Mouse (Mus musculus): Measurements from ENCODE around the gene Srbd1.

Gene Srbd1

DNA sequence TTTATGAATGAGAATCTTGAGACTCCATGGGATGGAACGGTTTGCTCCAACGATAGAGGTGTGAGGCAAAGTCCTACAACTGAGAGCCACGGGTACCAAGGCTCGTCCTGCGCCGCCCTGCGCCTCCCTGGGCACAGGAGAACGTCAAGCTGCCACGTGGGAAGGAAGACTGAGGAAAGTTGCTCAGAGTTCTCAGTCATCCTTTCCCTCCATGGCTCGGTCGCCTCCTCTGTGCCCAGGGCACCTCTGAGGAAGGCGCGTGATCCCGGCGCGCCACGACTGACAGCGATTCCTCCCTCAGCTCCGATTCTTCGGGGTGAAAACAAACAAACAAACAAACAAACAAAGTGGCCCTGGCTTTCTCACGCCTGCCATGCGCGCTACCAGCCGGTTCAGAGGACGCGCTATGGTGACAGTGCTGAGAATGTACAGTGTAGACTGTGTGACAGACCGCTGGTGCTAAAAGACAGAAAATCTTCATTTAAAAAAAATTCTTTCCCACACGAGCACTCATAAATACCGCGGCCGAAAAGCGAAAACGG lies 367 bp downstream of the Srbd1 start:
- DNase-seq (ENCODE audit: extremely low spot score, low spot score): no peak

DNA sequence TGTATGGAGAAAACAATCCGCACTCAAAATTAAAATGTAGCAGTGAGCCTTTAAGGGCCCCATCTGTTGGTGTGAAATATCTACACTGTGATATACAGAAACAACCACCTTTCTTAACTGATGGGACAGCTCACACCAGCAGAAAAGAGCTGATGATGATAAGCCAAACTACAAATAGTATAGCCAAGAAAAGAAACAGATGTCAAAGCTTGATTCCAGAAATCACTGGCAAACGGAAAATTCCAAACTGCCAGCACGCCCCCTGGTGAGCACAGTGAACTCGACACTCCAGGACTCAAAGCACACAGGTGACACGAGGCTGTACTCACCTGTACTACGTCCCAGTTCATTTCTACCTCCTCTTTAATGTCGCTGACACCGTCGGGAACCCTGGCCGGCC lies 9.1 kb downstream of the Srbd1 start:
- no peak for DNase-seq (ENCODE audit: extremely low spot score, low spot score)

DNA sequence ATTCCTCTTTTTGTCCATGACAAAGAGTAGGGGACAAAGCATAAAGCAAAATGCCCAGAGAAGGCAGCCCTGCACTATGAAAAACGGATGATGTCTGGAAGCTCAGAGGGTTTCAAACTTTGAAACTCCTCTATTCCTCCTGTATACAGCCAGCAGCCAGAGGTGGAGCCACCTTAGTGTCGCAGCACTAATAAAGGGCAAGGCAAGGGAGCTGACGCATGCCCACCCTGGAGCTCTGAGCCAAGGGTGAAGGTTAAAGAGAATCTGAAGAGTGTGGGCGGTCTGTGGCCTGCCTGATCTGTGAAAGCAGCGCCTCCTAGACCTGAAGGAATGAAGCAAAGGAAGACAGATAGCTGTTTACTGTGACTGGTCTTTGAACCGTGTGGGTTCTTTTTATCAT lies 10.5 kb downstream of the Srbd1 start:
- no peak for DNase-seq (ENCODE audit: extremely low spot score, low spot score)

DNA sequence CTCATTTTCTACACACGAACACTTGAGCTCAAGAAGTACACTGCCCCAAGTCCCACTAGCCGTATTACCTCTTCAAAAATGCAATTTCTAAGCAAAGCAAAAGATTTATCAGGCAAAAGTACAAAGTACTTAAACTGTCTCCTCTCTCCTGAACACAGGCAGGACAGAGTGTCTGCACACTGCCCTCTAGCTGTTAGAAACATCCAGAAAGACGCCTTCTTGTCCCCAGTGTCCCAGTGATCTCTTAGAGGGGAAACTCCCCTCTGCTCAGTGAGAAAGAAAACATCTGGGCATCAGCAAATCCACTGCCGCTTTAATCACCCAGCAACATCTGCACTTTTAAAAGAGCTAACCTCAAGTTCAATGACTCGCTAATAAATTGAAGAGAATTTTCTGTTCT lies 12.4 kb downstream of the Srbd1 start:
- DNase-seq (ENCODE audit: extremely low spot score, low spot score): no peak

DNA sequence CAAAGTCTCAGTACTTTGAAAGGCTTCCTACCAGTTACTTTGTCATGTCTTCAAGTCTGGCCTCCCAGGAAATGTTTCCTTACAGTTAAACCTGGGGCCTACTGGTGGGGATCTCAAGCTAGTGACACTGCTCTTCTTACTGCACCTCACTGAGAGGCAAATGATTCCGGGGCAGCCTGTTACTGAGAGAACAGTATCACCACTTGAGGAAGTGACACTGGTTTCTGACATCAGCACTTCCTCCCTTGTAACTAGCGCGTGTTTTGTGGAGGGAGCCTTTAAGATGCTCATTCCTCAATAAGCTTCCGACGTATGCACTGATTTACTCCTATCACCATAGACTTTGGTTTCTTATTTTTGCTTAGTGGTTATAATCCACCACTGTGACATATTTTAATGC lies 16.8 kb downstream of the Srbd1 start:
- no peak for DNase-seq (ENCODE audit: extremely low spot score, low spot score)

DNA sequence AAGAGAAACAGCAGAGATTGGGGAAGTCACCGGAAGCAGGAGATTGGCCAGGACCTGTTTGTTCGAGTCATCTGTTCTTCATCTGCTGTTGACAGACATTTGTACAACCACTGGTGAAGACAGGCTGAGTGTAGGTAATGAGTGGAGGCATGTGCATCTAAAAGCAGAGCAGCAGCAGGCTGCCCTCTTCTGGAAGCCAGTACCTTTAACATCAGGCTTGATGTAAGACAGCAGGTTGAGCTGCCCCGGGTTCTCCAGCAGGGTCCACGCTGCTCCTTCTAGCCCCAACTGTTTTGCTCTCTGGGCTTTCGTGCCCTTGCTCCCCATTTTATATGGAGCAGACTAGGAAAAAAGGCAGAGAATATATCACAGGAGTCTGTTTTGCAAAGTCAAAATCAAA lies 19.1 kb downstream of the Srbd1 start:
- no peak for DNase-seq (ENCODE audit: extremely low spot score, low spot score)

DNA sequence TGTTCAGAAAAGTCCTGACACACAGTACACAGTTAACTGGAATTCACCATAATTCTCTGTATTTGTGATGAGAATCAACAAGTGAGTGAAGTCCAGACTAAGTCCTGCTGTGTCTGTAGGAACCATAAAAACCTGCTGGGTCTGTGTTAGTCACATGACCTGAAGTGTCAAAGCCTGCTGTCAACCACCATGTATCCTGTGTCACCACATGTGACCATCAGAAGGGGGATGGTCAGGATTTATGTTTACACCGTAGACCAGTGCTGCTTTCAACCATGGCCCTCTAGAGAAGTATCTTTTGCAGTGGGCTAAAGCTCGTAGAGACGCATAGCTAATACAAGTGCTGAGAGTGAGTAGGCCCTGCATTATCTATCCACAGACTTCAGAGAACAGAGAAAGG lies 21.8 kb downstream of the Srbd1 start:
- DNase-seq (ENCODE audit: extremely low spot score, low spot score): no peak

DNA sequence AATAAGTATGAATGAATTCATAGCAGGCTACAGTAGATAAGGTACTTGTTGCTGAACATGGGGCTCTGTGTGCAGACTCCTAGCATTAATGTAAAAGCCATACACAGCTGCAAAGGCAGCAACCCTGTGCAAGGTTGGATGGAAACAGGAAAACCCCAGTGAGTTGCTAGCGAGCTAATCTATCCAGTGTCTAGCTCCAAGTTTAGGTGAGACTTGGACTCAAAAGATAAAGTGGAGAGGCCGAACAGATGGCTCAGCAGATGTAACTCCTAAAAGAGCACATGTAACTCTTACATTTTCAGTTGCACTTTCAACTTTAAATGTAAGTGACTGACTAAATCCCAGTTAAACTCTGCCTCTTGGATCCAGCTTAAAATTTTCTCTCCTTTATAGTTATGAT lies 48.1 kb downstream of the Srbd1 start:
- DNase-seq (ENCODE audit: extremely low spot score, low spot score): no peak

DNA sequence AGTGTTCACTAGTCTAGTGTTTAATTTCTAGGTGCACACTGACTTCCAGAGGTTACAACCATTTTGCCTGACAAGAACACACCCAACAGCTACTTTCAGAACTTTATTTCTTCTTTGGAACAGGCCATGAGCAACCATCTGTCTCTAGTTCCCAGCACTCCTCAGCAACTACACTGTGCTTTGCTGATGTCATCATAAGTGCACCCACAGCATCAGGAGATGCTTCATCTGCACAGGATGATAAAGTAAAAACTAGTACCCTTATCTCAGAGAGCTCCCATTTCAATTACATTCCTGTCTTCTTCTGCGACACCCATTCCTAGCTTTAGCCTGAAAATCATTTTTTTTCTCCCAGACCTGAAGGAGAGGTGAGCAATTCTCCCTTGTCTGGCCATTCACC lies 51.9 kb downstream of the Srbd1 start:
- DNase-seq (ENCODE audit: extremely low spot score, low spot score): no peak

DNA sequence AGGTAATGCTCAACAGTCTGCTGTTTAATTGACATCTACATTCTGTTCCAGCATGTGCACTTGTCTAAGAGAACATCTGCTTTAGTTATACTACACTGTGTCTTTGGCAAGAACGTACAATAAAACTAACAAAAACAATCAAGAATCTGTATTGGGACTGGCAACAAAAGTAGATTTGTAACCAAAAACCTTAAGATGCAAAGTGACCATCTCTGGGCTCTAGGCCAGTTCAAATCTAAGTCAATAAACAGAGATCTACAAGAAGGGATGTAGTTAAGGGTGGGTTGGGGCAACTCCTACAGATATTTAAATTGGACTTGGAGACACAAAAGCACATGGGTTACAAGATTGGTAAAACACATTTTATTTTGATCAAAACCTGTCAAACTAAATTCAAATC lies 53.3 kb downstream of the Srbd1 start:
- DNase-seq (ENCODE audit: extremely low spot score, low spot score): no peak

DNA sequence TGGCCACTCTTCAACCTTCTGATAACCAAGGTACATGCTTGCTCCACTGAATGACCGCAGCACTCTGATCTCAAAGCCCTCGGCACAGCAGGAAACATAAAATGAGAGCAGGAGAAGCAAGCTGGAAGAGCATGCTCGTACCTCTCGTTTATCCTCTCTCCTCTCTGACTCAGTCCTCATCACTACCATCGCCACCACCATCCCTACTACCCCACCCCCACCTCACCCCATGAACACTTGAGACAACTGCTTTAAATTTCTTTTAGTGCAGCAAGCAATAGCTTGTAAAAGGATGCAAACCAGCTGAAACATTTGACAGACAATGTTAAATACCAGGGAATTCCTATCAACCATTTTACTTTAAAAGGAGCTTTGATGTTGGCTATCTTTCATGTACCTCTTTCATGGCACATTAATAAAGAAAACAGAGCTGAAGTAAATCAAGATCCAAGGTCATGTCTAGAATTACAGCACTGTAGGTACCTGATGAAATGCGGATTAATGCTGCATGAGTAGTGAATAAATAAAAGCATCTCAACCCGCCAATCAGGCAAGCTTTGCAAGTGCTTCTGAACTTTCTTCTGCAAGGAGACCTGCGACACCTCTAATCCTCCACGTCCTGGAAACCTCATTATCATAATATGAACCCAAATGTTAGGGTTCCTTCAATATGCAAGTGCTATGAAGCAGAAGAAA lies 54.9 kb downstream of the Srbd1 start:
- no peak for DNase-seq (ENCODE audit: extremely low spot score, low spot score)

DNA sequence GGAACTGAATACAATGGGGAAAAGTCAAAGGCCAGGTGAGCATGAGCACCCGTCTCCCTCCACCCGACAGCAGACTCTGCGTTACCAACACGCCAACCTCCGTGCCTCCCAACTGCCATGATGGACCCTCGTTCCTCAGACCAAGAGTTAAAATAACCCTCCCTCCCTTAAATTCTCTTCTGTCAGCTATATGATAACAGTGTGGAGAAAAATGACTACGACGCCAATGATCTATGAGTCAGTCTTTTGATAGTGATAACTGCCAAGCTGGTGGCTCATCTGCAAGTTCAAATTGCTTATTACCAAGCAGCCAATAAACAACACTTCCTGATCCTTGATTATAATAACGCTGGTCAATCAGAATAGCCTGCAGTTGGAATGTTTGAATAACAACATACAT lies 57.1 kb downstream of the Srbd1 start:
- no peak for DNase-seq (ENCODE audit: extremely low spot score, low spot score)

DNA sequence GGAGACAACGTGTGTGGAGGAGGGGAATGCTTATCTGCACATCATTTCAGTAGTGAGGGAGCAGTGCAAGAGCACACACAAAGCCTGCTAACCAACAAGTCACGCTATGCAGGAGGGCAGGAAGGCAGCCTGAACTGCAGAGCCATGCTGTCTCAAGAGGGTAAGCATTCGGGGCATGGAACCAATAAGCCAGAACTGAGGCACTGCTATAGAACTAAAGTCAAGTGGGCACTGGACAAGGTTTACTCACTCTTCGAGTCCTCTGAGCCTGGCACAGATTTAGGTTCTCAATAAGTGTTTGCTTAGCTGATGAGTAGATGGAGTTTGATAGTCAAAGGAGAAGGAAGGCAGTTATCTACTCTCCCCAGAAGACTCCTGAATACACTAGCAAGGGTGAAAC lies 58.8 kb downstream of the Srbd1 start:
- DNase-seq (ENCODE audit: extremely low spot score, low spot score): no peak

DNA sequence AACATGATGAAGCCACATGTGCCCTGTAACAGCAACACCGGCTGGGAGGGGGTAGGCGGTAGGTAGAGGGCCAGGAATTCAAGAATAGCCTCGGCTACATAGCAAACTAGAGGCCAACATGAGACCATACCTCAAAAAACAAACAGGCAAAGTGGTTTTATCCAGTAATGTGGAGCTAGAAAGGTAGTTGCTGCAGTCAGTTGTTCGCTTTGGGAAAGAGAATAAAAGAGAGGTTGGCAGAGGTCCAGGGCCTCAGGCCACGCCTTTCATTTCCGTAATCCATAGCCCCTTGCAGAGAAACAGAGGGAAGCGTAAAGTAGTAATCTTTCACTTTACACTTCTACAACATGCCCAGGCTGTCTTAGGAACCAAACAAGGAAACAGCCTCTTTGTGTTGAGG lies 61.8 kb downstream of the Srbd1 start:
- DNase-seq (ENCODE audit: extremely low spot score, low spot score): no peak

DNA sequence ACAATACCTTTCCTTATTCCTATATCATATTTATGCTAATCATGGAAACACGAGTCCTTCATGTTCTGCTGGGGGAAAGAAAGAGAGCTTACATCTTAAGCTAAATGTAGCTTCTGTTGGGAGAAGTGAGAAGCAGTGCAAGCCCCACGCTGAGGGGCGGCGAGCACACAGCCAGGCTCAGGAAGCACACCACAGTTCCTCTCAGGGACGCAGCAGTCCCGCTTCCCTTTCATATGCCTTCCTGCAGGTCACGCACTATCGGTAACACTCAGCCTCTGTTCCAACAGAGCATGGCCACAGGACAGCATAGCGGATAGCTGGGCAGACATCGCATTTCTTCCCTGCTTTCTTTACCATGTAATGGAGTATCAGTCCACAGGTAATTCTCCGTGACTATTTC lies 66.9 kb downstream of the Srbd1 start:
- no peak for DNase-seq (ENCODE audit: extremely low spot score, low spot score)

DNA sequence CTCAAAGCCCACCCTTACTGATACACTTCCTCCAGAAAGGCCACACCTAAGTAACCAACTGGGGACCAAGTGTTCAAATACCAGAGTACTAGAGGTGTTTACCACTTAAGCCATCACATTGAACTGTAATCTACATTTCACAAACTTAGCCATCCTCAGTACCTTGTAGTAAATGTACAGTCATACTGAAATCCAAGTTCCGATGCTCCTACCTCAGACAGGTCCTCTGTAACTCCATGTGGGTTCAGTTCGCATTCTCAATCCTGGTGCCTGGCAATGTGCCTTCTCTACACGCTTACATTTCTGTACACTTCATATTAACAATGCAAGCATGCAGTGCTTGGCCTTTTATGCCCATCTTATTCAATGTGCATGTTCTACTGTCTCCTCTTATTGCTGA lies 77.5 kb downstream of the Srbd1 start:
- no peak for DNase-seq (ENCODE audit: extremely low spot score, low spot score)

DNA sequence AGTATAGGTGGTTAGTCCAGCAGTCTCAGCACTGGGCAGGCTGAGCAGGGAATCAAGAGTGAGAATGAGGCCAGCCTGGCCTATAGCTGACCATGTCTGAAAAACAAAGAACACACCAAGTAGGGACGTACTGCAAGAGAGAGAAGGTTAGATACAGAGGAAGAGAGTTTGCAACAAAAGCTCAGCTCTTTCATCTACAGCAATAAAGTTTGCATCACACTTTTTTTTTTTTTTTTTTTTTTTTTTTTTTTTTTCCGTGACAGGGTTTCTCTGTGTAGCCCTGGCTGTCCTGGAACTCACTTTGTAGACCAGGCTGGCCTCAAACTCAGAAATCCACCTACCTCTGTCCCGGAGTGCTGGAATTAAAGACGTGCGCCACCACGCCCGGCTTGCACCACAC lies 79.1 kb downstream of the Srbd1 start:
- no peak for DNase-seq (ENCODE audit: extremely low spot score, low spot score)

DNA sequence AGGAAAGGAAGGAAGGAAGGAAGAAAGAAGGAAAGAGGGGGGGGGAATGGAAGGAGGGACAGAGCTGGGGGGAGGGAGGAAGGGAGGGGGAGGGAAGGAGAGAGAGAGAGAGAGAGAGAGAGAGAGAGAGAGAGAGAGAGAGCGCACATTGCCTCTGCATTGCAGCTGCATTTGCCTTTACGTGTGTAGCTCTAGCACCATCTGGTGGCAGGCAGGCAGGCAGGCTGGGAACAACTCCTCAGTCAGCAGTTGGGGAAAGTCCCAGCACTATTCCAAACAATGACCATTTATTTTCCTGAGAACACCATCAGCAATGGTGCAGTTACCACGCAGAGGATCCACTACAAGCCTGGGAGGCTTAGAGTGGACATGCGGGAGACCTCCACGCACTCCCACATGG lies 81.5 kb downstream of the Srbd1 start:
- DNase-seq (ENCODE audit: extremely low spot score, low spot score): peak; percentile 70

DNA sequence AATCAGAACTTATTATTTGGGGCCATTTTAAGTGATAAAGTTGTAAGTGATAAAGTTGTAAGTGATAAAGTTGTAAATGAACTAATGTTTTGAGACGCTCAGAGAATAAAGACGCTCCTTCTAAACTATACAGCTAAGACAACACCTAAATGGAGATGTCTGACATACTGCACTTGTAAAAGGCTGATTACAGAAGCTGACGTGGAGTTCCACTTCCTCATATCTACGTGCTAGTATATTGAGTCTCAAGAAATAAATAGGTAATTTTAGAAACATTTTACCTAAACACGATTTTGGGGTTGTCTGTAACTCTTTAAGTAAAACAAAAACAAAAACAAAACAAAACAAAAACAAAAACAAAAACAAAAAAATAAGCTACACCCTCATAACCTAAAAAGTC lies 84.1 kb downstream of the Srbd1 start:
- DNase-seq (ENCODE audit: extremely low spot score, low spot score): no peak

DNA sequence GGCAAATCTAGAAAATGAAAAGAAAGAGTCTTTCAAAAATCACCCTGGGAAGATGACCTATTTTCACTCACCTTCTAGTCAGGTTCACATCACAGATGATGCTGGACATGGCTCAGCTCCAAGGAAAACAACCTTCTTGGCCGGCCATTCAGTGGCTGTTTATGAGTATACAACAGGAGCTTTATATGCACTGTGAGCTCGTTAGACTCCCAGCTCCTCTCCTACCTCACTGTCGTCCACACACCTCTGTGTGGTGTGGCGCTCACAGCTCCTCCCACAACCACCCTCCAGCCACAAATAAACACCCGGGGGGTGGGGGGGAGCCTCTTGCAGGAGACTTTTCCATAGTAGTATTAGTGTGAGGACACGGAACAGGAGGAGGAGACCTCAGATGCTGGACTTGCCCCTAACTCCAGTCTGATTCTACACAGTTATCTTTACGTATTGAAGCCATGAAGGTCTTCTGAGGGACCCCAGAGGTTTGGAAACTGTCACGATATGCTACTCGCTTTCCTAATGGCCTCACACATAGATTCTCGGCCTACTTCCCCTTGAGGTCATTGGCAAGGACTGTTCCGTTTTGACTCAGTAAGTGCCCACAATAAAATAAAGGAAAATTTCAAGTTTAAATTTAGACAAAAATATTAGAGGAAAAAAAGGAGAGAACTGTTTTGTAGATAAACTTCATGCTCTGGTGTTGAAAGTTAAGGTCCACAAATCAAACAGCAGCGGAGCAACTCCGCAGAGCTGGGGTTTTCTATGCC lies 104.6 kb downstream of the Srbd1 start:
- no peak for DNase-seq (ENCODE audit: extremely low spot score, low spot score)

DNA sequence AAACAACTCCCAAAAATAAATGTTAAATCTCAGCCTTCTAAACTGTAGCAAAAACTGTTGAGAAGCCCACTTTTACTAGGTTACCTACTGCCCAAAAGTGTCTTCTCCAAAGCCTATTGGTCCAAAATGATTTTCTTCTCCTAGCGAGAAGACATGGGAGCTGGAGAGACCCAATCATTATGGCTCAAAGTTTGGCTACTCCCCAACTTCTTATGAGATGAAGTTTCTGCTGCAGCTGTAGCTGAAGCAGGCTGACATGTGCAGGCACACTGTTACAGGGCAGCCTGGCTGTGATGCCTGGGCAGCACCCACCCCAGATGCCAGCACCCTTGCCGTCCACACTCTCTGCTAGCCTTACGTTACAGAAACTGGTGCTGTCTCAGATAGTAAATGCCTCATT lies 105.2 kb downstream of the Srbd1 start:
- DNase-seq (ENCODE audit: extremely low spot score, low spot score): no peak

DNA sequence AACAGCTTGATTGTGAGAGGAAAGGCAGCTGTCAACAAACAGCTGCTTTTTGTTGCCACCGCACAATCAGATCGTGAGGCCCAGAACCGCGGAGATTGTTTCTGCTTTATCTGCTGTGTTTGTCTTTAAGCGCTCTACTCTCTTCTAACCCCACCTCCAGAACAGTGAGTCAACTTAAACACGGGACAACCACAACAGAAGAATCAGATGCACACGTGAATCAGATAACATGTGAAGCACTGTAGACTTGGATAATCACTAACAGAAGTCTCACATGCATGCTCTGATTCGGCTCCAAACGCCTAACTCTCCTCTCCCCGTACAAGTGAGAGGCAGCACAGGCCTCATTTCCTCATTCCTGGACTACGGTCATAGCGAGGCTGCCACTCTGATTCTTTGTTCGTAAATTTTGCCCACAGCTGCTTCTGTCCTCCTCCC lies 106.7 kb downstream of the Srbd1 start:
- DNase-seq (ENCODE audit: extremely low spot score, low spot score): no peak

DNA sequence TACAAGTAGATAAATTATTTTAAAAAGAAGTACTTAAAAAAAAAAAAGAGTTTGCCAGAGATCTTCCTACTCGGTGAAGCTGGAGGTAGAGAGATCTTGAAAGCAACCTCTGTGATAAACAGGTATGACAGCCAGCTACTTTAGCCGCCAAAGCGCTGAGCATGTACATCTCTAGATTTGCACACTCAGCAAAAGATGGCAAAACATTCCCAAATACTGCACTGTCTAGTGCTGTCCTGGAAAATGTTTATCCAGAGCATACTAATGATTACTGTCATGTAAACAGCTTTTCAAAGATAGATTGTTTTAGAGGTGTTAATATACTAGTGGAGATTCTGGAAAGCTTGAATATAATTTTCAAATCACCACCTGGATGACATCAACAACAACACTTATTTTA lies 109.4 kb downstream of the Srbd1 start:
- no peak for DNase-seq (ENCODE audit: extremely low spot score, low spot score)

Measured in neural tube, embryonic 10.5 days (tissue).